Mouse (Mus musculus) left cerebral cortex, adult 2 months (tissue): ENCODE results near the gene Ppp1r9a. TPM values are rescaled to one million over a fixed set of nuclear protein-coding genes. Genes with fewer than 3 reads are reported as not detected.

ENCODE experiments used
- DNase-seq, 2 experiments: peaks; one replicate each; pipeline ENCODE4 v3.0.0; 2021 to 2022; ENCODE audit warnings: low spot score in 2 of 2, mixed read lengths in 1 of 2; ENCODE audit errors: extremely low spot score in 1 of 2
- H3K27ac ChIP-seq: fragments of 200-600 bp; 2 replicates; pipeline ENCODE4 v1.8.1; 2022
- H3K4me3 ChIP-seq: fragments of 200-600 bp; 2 replicates; pipeline ENCODE4 v1.8.1; 2022
- CTCF ChIP-seq: fragments of 200-600 bp; IDR thresholded peaks from 2 replicates; pipeline ENCODE4 v1.8.1; 2022; ENCODE audit warnings: antibody characterized with exemption, mild to moderate bottlenecking, moderate library complexity
- intact Hi-C: fragments of 180-260 bp; cut with DNase I; formaldehyde crosslinking; loops from one replicate; pipeline ENCODE4 v1.15.1; 2025
- total RNA-seq, 2 experiments: library from RNA; stranded (reverse); gene quantifications; 2 replicates each; pipeline ENCODE4 v1.2.3; 2021

The Ppp1r9a gene
- total RNA-seq, 2 experiments from 2014 or later: 194 TPM

GRCm38 (mm10) chr6:5186229-5186950, 283.7 kb downstream of the Ppp1r9a start:
- Histone ChIP-seq H3K4me3 (no peak overlapping the region), H3K27ac (no peak overlapping the region)
- intact Hi-C loops: no loop called here
- no peak for TF ChIP-seq CTCF
- DNase-seq: no peak

- DNase-seq: no peak
- Histone ChIP-seq H3K27ac (no peak overlapping the region), H3K4me3 (no peak overlapping the region)
- no peak for TF ChIP-seq CTCF
- intact Hi-C loops: no loop called here
Measured at GRCm38 (mm10) chr6:5187586-5187985, 284.9 kb downstream of the Ppp1r9a start.

GRCm38 (mm10) chr6:5188036-5188435, 285.3 kb downstream of the Ppp1r9a start:
- intact Hi-C loops: no loop called here
- no peak for DNase-seq
- no peak overlapping the region for H3K4me3 ChIP-seq
- no peak for TF ChIP-seq CTCF
- no peak overlapping the region for H3K27ac ChIP-seq

DNA sequence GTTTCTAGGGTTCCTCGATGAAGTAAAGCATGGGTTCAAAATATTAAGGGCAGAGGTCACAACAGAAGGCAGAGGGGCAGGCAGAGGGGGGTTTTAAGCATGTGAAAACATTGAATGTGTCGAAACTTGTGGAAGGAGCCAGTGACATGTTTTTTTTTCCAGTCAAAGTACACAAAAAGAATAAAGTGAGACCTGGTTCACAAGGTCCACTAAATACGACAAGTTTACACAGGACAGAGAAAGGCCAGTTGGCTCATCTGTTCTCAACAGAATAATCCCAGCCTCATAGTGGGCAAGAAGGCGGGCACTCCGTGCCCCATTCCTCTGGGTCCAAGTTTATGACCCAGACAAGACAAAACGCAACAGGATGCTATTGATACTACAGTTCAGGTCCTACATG, 286.2 kb downstream of the Ppp1r9a start:
- no peak for DNase-seq
- no peak for TF ChIP-seq CTCF
- H3K27ac ChIP-seq: no peak overlapping the region
- no peak overlapping the region for H3K4me3 ChIP-seq
- intact Hi-C loops: no loop called here

DNA sequence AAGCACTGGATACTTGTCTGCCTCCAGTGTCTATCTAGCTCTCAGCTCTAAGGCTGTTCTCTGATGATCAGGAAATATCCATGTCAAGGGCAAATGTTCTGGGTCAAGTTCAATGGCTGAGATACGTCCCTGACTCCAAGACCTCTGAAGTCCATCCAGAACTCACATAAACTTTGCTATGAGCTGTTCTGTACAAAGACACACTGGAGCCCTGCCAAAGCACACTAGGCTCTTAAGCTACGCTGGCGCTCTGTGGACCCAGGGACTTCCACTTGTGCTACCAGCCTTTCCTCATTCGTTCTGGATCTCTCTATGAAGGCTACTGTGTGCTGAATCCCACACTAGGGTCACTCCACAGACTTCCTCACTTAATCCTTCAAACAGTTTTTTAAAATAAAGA, 286.8 kb downstream of the Ppp1r9a start:
- no peak for DNase-seq
- no peak for TF ChIP-seq CTCF
- H3K27ac ChIP-seq: no peak overlapping the region
- H3K4me3 ChIP-seq: no peak overlapping the region
- intact Hi-C loops: no loop called here

DNA sequence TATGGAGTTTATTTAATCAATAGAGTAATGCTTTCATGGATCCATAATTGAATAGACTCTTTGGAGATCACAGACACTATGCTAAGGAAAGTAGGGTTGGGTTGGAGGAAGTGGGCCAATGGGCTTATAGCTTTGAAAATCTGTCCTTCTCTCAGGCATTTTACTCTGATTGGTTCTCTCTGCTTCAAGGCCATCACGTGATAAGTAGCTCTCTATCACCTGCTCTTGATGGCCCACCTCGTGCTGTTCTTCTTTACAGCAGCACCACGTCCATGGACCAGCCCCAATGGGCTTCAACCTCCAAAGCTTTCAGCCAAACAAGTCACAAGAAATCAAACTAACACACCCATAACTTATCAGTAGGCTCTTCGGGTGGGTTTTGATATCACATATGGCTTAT, 288.0 kb downstream of the Ppp1r9a start:
- intact Hi-C loops: no loop called here
- Histone ChIP-seq H3K27ac (no peak overlapping the region), H3K4me3 (no peak overlapping the region)
- no peak for TF ChIP-seq CTCF
- no peak for DNase-seq

GRCm38 (mm10) chr6:5193693-5194092, 291.0 kb downstream of the Ppp1r9a start, which contains the start of gene Pon1:
Gene Pon1, minus strand, starts transcription at chr6:5193946.
- intact Hi-C loops: no loop called here
- no peak for TF ChIP-seq CTCF
- H3K4me3 ChIP-seq: no peak within 1 kb of the TSS
- DNase-seq: no peak
- no peak within 1 kb of the TSS for H3K27ac ChIP-seq

GRCm38 (mm10) chr6:5198590-5198989, 295.9 kb downstream of the Ppp1r9a start:
- no peak for DNase-seq
- Histone ChIP-seq H3K27ac (no peak overlapping the region), H3K4me3 (no peak overlapping the region)
- no peak for TF ChIP-seq CTCF
- intact Hi-C loops: no loop called here

GRCm38 (mm10) chr6:5199376-5199905, 296.7 kb downstream of the Ppp1r9a start:
- no peak overlapping the region for H3K4me3 ChIP-seq
- intact Hi-C loops: no loop called here
- no peak for TF ChIP-seq CTCF
- H3K27ac ChIP-seq: no peak overlapping the region
- no peak for DNase-seq

- Histone ChIP-seq H3K27ac (no peak overlapping the region), H3K4me3 (no peak overlapping the region)
- intact Hi-C loops: no loop called here
- no peak for TF ChIP-seq CTCF
- DNase-seq: no peak
Measured at GRCm38 (mm10) chr6:5199916-5200315, 297.2 kb downstream of the Ppp1r9a start.

DNA sequence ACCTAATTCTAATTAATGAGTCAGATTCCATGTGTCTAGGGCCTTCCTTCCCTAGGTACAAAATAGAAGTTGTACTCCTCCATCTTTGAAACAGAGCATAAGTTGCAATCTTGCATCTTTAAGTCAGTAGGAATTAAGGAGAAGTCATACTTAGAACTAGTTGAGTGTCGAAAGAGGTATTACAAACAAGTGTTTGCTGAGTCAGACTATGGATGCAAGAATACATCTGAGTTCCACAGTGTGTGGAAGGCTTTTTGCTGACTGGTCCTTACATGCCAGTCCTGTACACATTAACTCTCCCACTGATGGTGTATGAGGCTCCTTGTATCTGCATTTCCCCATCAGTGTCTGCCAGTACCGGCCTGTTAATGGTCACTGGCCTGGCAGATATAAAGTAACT, 305.1 kb downstream of the Ppp1r9a start:
- no peak for DNase-seq
- TF ChIP-seq CTCF: no peak
- intact Hi-C loops: no loop called here
- Histone ChIP-seq H3K27ac (no peak overlapping the region), H3K4me3 (no peak overlapping the region)

Other genes with a start within 250 kb of the Ppp1r9a start
- 10 to 100 TPM; 30.0 to 33.3 TPM for gene Sgce, start 155.7 kb upstream of the Ppp1r9a start, total RNA-seq
- gene Peg10, start 155.6 kb upstream of the Ppp1r9a start, total RNA-seq: 10 to 100 TPM; 13.6 to 17.8 TPM